Mouse (Mus musculus): Measurements from ENCODE around the gene St8sia1.

GRCm38 (mm10) chr6:142911263-142911662 is 53.0 kb downstream of the St8sia1 start:
- no peak for TF ChIP-seq POLR2A (IDR thresholded peaks at IDR 0.05; ENCODE audit: borderline replicate concordance, extremely low read depth, low read depth, low read length)
- no peak for TF ChIP-seq CTCF (IDR thresholded peaks at IDR 0.05; ENCODE audit: insufficient read depth, low read length)

Measured in lung, adult 2 months (tissue).